ENCODE assay signal across 9 mouse cellular contexts in genomic region chr19:45796061-45796556, GRCm38 (mm10). TPM values are rescaled to one million over a fixed set of nuclear protein-coding genes. Genes with fewer than 3 reads are reported as not detected.
A peak's percentile ranks its signal among the peaks of the same experiment; 100 is the strongest.
DNase-seq lines count a peak whose midpoint lies in the region; ATAC-seq and TF ChIP-seq lines count a peak whose summit lies in the region.
"Had no signal": no experiment of that assay in that cellular context is flagged by ENCODE, and none has a peak within 500 bp of the region (broad histone marks: within the 10 kb centered on the region; RNA-seq: fewer than 3 reads in every experiment).

No protein-coding gene starts in this region.

- H3K4me2 ChIP-seq in heart, embryonic 12.5 days, result peak overlapping the region; percentile 58
- H3K4me2 ChIP-seq in hindbrain, postnatal 0 days (ENCODE audit: low read depth, low read length), result peak overlapping the region; percentile 18; the same call in 1 of the 2 replicates

- no peaks in the 10 kb centered on the region for H3K36me3 ChIP-seq in heart, embryonic 12.5 days
- no peaks in the 10 kb centered on the region for H3K36me3 ChIP-seq in hindbrain, postnatal 0 days (ENCODE audit: insufficient read depth, low read length)

- H3K9me3 ChIP-seq in heart, embryonic 12.5 days (replicated peaks), result no peaks in the 10 kb centered on the region
- no peaks in the 10 kb centered on the region for H3K9me3 ChIP-seq in hindbrain, postnatal 0 days (ENCODE audit: low read length)

- TF ChIP-seq CTCF in hindbrain, postnatal 0 days (IDR thresholded peaks at IDR 0.05; ENCODE audit: low read depth), result no peak

- DNase-seq in heart, postnatal 4 days, result no peak
- DNase-seq in ZHBTc4 (ENCODE audit: low read depth, low spot score), result peak; percentile 95
- no peak for DNase-seq in hindbrain, postnatal 0 days (ENCODE audit: low spot score)
- peak; percentile 59 to 68 for DNase-seq in lung, postnatal 4 days
- DNase-seq in thymus, postnatal 36 days, result peak; percentile 66 to 72
- no peak for DNase-seq in urinary bladder, postnatal 10 days (ENCODE audit: low spot score)
- DNase-seq in layer of hippocampus, adult 9-11 months, result no peak

- 15% methylated on average over 15 of the region's 15 CpGs for WGBS in heart, embryonic 12.5 days
- 18% methylated on average over 15 of the region's 15 CpGs for WGBS in hindbrain, postnatal 0 days

- ATAC-seq in heart, embryonic 12.5 days (ENCODE audit: insufficient number of reproducible peaks, low FRiP score), result peak; percentile 57; the same call in 1 of the 2 replicates
- ATAC-seq in hindbrain, postnatal 0 days, result no peak

- H3K4me3 ChIP-seq in heart, embryonic 12.5 days, result peak overlapping the region; percentile 13; the same call in 1 of the 2 replicates
- H3K4me3 ChIP-seq in hindbrain, postnatal 0 days (ENCODE audit: low read length), result no peak overlapping the region

- H3K4me1 ChIP-seq in heart, embryonic 12.5 days (replicated peaks), result peaks cover 9% of the 10 kb centered on the region; the same call in 1 of the 2 replicates
- no peaks in the 10 kb centered on the region for H3K4me1 ChIP-seq in hindbrain, postnatal 0 days (ENCODE audit: insufficient read depth, low read length)

- H3K27me3 ChIP-seq in heart, embryonic 12.5 days (replicated peaks), result peaks cover 3% of the 10 kb centered on the region
- H3K27me3 ChIP-seq in hindbrain, postnatal 0 days (ENCODE audit: insufficient read depth, low read length), result no peaks in the 10 kb centered on the region

- H3K9ac ChIP-seq in heart, embryonic 12.5 days, result peak overlapping the region; percentile 49; the same call in 1 of the 2 replicates
- H3K9ac ChIP-seq in hindbrain, postnatal 0 days (replicated peaks; ENCODE audit: low read length), result no peak overlapping the region

- H3K27ac ChIP-seq in heart, embryonic 12.5 days (ENCODE audit: poor library complexity, severe bottlenecking), result no peak overlapping the region
- H3K27ac ChIP-seq in hindbrain, postnatal 0 days, result no peak overlapping the region

RNA-seq across cellular contexts. Expression of gene Mgea5, which starts 12.5 kb away (rescaled TPM):
- 51.7 and 52.8 TPM in 2 replicates for polyA plus RNA-seq in heart, embryonic 12.5 days (2016; fragmentation: Nextera tagmentation; extraction: Ambion mirVana)
- 10 to 100 TPM; 82.8 to 89.2 TPM for total RNA-seq in heart, postnatal 4 days (2021)
- 135 and 154 TPM in 2 replicates for total RNA-seq in hindbrain, postnatal 0 days (2014; rRNA removed)
- 74.2 and 78.0 TPM in 2 replicates for polyA plus RNA-seq in hindbrain, postnatal 0 days (2015; fragmentation: Nextera tagmentation; extraction: Ambion mirVana)

RNA-seq across cellular contexts. Expression of gene Kcnip2, which starts 19.8 kb away (rescaled TPM):
- polyA plus RNA-seq in heart, embryonic 12.5 days (2016; fragmentation: Nextera tagmentation; extraction: Ambion mirVana), result 0.36 and 0.56 TPM in 2 replicates
- total RNA-seq in heart, postnatal 4 days (2021), result 10 to 100 TPM; 69.8 to 85.1 TPM
- 17.8 and 30.3 TPM in 2 replicates for total RNA-seq in hindbrain, postnatal 0 days (2014; rRNA removed)
- polyA plus RNA-seq in hindbrain, postnatal 0 days (2015; fragmentation: Nextera tagmentation; extraction: Ambion mirVana), result 16.5 and 17.8 TPM in 2 replicates
- total RNA-seq: liver, adult 2 months had no signal

RNA-seq across cellular contexts. Expression of gene Npm3, which starts 46.7 kb away (rescaled TPM):
- 9.5 and 11.2 TPM in 2 replicates for polyA plus RNA-seq in heart, embryonic 12.5 days (2016; fragmentation: Nextera tagmentation; extraction: Ambion mirVana)
- total RNA-seq in heart, postnatal 4 days (2021), result 10 to 100 TPM; 25.4 to 27.8 TPM
- total RNA-seq in hindbrain, postnatal 0 days (2014; rRNA removed), result 23.6 and 35.7 TPM in 2 replicates
- polyA plus RNA-seq in hindbrain, postnatal 0 days (2015; fragmentation: Nextera tagmentation; extraction: Ambion mirVana), result 5.6 and 8.1 TPM in 2 replicates

RNA-seq across cellular contexts. Expression of gene Fgf8, which starts 53.4 kb away (rescaled TPM):
- not detected in 2 replicates for polyA plus RNA-seq in heart, embryonic 12.5 days (2016; fragmentation: Nextera tagmentation; extraction: Ambion mirVana)
- under 1 TPM in 1 of 2 experiments, not detected in 1; 0.45 TPM for total RNA-seq in heart, postnatal 4 days (2021)
- total RNA-seq in hindbrain, postnatal 0 days (2014; rRNA removed), result 1.8 and 2.6 TPM in 2 replicates
- 1.1 and 1.3 TPM in 2 replicates for polyA plus RNA-seq in hindbrain, postnatal 0 days (2015; fragmentation: Nextera tagmentation; extraction: Ambion mirVana)
- total RNA-seq: liver, adult 2 months had no signal
- polyA plus RNA-seq: liver, adult 2 months had no signal

Comparison
In these comparisons a context has a peak if more than half of its experiments do, and no peak if none do; other contexts are left out.
1. DNase-seq: peak in ZHBTc4 (single experiment), lung, postnatal 4 days (2 of 2) and thymus, postnatal 36 days (2 of 2); none in heart, postnatal 4 days (single experiment), hindbrain, postnatal 0 days (single experiment), urinary bladder, postnatal 10 days (single experiment) and layer of hippocampus, adult 9-11 months (single experiment).